Mouse (Mus musculus): ENCODE results near the gene Usp29. TPM values are rescaled to one million over a fixed set of nuclear protein-coding genes. Genes with fewer than 3 reads are reported as not detected.
A peak's percentile ranks its signal among the peaks of the same experiment; 100 is the strongest.
"Not testable (repeated sequence)": the region's sequence is repeated elsewhere in the genome, so short reads cannot be mapped to it uniquely, and the experiment has no call there.

Usp29 gene
- polyA plus RNA-seq, 1 experiment from 2014 or later, result 22.2 TPM

DNA sequence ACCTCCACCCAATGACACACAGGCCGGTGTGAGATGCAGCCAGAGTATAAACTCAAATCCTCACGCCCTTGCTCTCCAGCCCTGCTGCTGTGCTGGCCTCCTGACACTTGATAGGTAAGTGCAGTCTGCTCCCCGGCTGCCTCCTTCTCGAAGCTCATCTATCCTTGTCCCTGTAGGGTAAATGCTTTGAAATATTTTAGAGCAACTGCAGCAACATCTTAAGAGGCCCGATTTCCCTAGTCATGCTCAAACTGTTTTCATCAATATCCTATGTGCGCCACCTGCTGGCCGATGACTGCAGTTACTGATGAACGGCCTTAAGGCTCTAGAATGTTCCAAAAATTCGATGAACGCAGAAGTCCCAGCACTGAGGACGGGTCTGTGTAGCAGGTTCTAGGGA, 206.7 kb downstream of the Usp29 start:
- Histone ChIP-seq H3K36me3 (ENCODE audit: control insufficient read depth, insufficient read depth, low read length) (no peaks in the 10 kb centered on the region), H3K4me2 (ENCODE audit: low read depth, severe bottlenecking) (no peak overlapping the region), H3K4me3 (ENCODE audit: low read depth, low read length) (no peak overlapping the region), H3K27me3 (ENCODE audit: control insufficient read depth, insufficient read depth, low read length) (no peaks in the 10 kb centered on the region), H3K9me3 (ENCODE audit: control insufficient read depth, low read length) (no peaks in the 10 kb centered on the region), H3K4me1 (ENCODE audit: control insufficient read depth, insufficient read depth, low read length) (no peaks in the 10 kb centered on the region), H3K27ac (replicated peaks; ENCODE audit: low read depth, low read length) (no peak overlapping the region), H3K9ac (ENCODE audit: low read length) (no peak overlapping the region)
- 44% methylated on average over 11 of the region's 11 CpGs for WGBS
- ATAC-seq (ENCODE audit: insufficient number of reproducible peaks, low FRiP score, low TSS enrichment, low read depth) (no peak), DNase-seq (ENCODE audit: low spot score) (peak; percentile 87)

DNA sequence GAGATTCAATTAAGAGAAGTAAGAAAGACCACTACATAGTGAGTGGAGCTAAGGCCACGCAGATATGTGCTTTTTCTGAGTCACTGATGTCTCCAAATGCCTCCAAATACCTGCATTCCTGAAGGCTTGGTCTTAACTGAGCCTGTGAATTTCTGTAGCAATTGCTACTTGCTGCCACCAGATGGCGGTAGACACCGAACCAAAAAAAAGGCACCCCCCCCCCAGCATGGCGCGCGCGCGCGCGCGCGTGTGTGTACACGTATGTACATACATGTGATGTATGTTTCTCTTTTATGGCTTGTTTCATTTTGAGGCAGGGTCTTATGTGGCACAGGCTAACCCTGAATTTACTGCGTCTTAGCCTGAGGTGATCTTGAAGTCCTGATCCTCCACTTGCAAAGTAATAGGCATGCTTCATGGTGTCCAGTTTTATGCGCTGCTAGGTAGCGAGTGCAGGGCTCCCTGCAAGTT, 210.4 kb downstream of the Usp29 start:
- H3K36me3 ChIP-seq (ENCODE audit: control insufficient read depth, insufficient read depth, low read length), result no peaks in the 10 kb centered on the region
- H3K27me3 ChIP-seq (ENCODE audit: control insufficient read depth, insufficient read depth, low read length), result no peaks in the 10 kb centered on the region
- DNase-seq (ENCODE audit: low spot score) (peak; percentile 58), ATAC-seq (ENCODE audit: insufficient number of reproducible peaks, low FRiP score, low TSS enrichment, low read depth) (peak; percentile 67; the same call in 1 of the 2 replicates)
- H3K27ac ChIP-seq (replicated peaks; ENCODE audit: low read depth, low read length), result no peak overlapping the region
- H3K4me3 ChIP-seq (ENCODE audit: low read depth, low read length), result no peak overlapping the region
- no peaks in the 10 kb centered on the region for H3K4me1 ChIP-seq (ENCODE audit: control insufficient read depth, insufficient read depth, low read length)
- 23% methylated on average over 16 of the region's 16 CpGs for WGBS
- no peak overlapping the region for H3K9ac ChIP-seq (ENCODE audit: low read length)
- H3K9me3 ChIP-seq (ENCODE audit: control insufficient read depth, low read length), result no peaks in the 10 kb centered on the region
- 0 out of 2 replicates have a peak overlapping the region, but pooled peaks have one; percentile 7 for H3K4me2 ChIP-seq (ENCODE audit: low read depth, severe bottlenecking)

DNA sequence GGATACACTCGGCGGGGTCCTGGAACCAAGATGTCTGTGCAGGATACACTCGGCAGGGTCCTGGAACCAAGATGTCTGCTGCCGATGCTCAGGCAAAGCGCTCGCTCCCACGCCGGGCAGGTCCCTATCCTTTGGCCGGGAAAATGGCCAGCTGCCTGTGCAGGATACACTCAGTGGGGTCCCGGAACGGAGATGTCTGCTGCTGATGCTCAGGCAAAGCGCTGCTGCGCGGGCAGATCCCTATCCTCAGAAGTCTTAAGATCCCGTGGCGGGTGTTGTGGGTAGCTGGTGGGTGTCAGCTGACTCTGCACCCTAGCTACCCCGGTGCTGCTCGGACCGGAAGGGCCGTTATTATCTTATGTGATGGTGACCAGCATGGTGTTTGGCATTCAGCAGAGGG, 217.7 kb downstream of the Usp29 start:
- WGBS, result 90% methylated on average over 18 of the region's 20 CpGs
- not testable (repeated sequence) for H3K4me1 ChIP-seq (ENCODE audit: control insufficient read depth, insufficient read depth, low read length); ATAC-seq (ENCODE audit: insufficient number of reproducible peaks, low FRiP score, low TSS enrichment, low read depth); H3K27me3 ChIP-seq (ENCODE audit: control insufficient read depth, insufficient read depth, low read length); H3K9me3 ChIP-seq (ENCODE audit: control insufficient read depth, low read length); H3K36me3 ChIP-seq (ENCODE audit: control insufficient read depth, insufficient read depth, low read length); H3K27ac ChIP-seq (replicated peaks; ENCODE audit: low read depth, low read length); H3K4me3 ChIP-seq (ENCODE audit: low read depth, low read length); DNase-seq (ENCODE audit: low spot score); H3K4me2 ChIP-seq (ENCODE audit: low read depth, severe bottlenecking); H3K9ac ChIP-seq (ENCODE audit: low read length)

DNA sequence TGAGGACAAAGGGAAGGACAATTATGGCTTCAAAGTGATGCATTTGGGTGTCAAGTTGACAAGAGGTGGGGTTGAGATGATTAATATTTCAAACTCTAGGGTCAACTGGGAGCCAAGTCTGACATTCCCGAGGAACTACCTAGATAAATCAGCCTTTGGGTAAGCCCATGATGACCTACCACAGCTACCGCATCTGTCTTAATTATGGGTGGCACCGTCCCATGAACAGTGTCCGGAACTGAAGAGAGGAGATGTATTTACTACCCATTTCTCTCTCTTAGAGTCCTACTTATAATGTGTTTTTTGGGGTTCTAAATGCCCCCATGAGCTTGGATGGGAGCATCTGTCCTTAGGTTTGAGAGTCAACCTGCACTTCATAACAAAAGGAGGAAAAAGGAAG, 226.2 kb downstream of the Usp29 start:
- no peaks in the 10 kb centered on the region for H3K36me3 ChIP-seq (ENCODE audit: control insufficient read depth, insufficient read depth, low read length)
- H3K9ac ChIP-seq (ENCODE audit: low read length), result no peak overlapping the region
- ATAC-seq (ENCODE audit: insufficient number of reproducible peaks, low FRiP score, low TSS enrichment, low read depth), result no peak
- no peaks in the 10 kb centered on the region for H3K27me3 ChIP-seq (ENCODE audit: control insufficient read depth, insufficient read depth, low read length)
- no peak overlapping the region for H3K4me3 ChIP-seq (ENCODE audit: low read depth, low read length)
- H3K9me3 ChIP-seq (ENCODE audit: control insufficient read depth, low read length), result no peaks in the 10 kb centered on the region
- WGBS, result 76% methylated on average over 4 of the region's 4 CpGs
- DNase-seq (ENCODE audit: low spot score), result no peak
- no peak overlapping the region for H3K4me2 ChIP-seq (ENCODE audit: low read depth, severe bottlenecking)
- H3K4me1 ChIP-seq (ENCODE audit: control insufficient read depth, insufficient read depth, low read length), result no peaks in the 10 kb centered on the region
- H3K27ac ChIP-seq (replicated peaks; ENCODE audit: low read depth, low read length), result no peak overlapping the region

DNA sequence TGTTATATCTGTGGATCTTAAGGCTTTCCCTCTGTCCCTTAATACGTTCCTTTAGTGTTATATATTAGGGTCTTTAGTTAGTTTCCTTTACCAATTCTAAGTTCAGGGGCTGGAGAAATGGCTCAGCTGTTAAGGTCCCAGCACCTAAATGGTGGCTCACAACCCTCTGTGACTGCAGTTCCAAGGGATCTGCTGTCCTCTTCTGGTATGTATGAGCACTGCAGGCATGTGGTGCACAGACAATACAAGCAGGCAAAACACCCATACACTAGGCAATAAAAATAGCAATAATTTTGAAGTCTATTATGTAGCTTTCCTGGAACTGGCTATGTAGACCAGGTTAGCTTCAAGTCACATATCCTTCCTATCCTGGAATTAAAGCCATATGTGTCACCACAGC, 228.2 kb downstream of the Usp29 start:
- Histone ChIP-seq H3K36me3 (ENCODE audit: control insufficient read depth, insufficient read depth, low read length) (no peaks in the 10 kb centered on the region), H3K27ac (replicated peaks; ENCODE audit: low read depth, low read length) (no peak overlapping the region), H3K27me3 (ENCODE audit: control insufficient read depth, insufficient read depth, low read length) (no peaks in the 10 kb centered on the region), H3K4me1 (ENCODE audit: control insufficient read depth, insufficient read depth, low read length) (no peaks in the 10 kb centered on the region), H3K4me2 (ENCODE audit: low read depth, severe bottlenecking) (no peak overlapping the region), H3K4me3 (ENCODE audit: low read depth, low read length) (no peak overlapping the region), H3K9ac (ENCODE audit: low read length) (no peak overlapping the region), H3K9me3 (ENCODE audit: control insufficient read depth, low read length) (no peaks in the 10 kb centered on the region)
- ATAC-seq (ENCODE audit: insufficient number of reproducible peaks, low FRiP score, low TSS enrichment, low read depth), result no peak
- WGBS, result 88% methylated on average over 1 of the region's 1 CpGs
- DNase-seq (ENCODE audit: low spot score), result no peak

DNA sequence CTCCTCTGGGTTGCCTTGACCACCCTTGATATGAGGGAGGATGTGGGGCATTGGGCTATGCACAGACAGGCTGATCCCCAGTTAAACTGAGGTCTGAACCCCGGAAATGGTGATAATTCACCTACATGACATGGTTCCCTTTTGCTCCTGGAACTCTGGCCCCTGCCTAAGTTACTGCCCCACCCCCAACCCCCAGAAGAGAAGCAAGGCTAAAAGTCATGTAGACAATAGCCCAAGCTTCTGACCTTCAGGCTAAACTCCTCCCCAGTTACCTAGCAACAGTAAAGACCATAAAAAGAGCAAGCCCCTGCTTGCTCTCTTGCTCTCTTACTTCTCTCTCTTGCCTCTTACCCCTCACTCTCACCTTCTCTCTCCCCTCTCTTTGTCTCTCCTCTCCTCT, 243.2 kb downstream of the Usp29 start:
- Histone ChIP-seq H3K27ac (replicated peaks; ENCODE audit: low read depth, low read length) (no peak overlapping the region), H3K4me1 (ENCODE audit: control insufficient read depth, insufficient read depth, low read length) (no peaks in the 10 kb centered on the region), H3K4me3 (ENCODE audit: low read depth, low read length) (no peak overlapping the region), H3K36me3 (ENCODE audit: control insufficient read depth, insufficient read depth, low read length) (no peaks in the 10 kb centered on the region), H3K4me2 (ENCODE audit: low read depth, severe bottlenecking) (no peak overlapping the region), H3K9me3 (ENCODE audit: control insufficient read depth, low read length) (no peaks in the 10 kb centered on the region), H3K9ac (ENCODE audit: low read length) (no peak overlapping the region), H3K27me3 (ENCODE audit: control insufficient read depth, insufficient read depth, low read length) (no peaks in the 10 kb centered on the region)
- 95% methylated on average over 1 of the region's 1 CpGs for WGBS
- ATAC-seq (ENCODE audit: insufficient number of reproducible peaks, low FRiP score, low TSS enrichment, low read depth), result no peak
- DNase-seq (ENCODE audit: low spot score), result no peak

DNA sequence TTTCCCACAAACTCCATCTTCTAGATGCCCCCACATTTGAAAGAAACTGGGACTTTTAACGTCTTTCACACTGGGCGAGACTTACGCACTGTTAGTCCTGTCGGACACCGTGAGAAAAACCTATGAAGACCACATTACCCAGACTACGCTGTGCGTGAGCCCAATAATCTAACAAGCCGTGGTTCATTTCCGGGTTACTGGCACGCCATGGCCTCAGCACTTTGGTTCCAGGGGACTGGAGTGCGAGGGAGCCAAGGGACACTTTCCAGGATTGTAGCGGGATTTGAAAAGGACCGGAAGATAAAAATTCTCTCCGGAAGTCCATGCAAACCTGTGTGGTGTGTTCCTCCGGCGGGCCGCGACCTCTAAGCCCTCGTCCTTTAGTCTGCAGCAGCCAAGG, 246.5 kb downstream of the Usp29 start:
- Histone ChIP-seq H3K9me3 (ENCODE audit: control insufficient read depth, low read length) (no peaks in the 10 kb centered on the region), H3K4me2 (ENCODE audit: low read depth, severe bottlenecking) (no peak overlapping the region), H3K36me3 (ENCODE audit: control insufficient read depth, insufficient read depth, low read length) (no peaks in the 10 kb centered on the region), H3K4me3 (ENCODE audit: low read depth, low read length) (no peak overlapping the region), H3K4me1 (ENCODE audit: control insufficient read depth, insufficient read depth, low read length) (no peaks in the 10 kb centered on the region), H3K27ac (replicated peaks; ENCODE audit: low read depth, low read length) (no peak overlapping the region), H3K27me3 (ENCODE audit: control insufficient read depth, insufficient read depth, low read length) (no peaks in the 10 kb centered on the region), H3K9ac (ENCODE audit: low read length) (no peak overlapping the region)
- WGBS, result 90% methylated on average over 19 of the region's 19 CpGs
- no peak for ATAC-seq (ENCODE audit: insufficient number of reproducible peaks, low FRiP score, low TSS enrichment, low read depth)
- no peak for DNase-seq (ENCODE audit: low spot score)

DNA sequence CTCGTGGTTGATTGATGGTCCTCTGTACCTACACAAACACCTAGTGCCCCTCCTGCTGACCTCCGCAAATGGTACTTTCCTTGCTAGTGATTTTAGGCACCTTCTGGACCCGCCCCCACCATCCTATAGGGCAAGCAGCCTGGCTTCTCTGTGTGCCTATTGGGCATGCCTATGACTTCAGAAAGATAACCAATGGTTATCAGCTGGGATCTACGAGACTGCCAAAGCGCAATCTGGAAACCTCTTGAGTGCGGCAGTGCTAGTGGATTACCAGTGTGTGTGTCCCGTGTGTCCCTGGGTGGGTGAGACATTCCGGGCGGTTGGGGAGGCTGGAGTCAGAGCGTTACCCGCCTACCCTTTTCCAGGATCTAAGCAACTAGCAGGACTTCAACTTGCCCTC, 264.9 kb downstream of the Usp29 start, which contains the start of gene Aurkc:
Gene Aurkc, plus strand, starts transcription at position 50 of the 400 bp plus-strand sequence.
- not testable (repeated sequence) for H3K27ac ChIP-seq (replicated peaks; ENCODE audit: low read depth, low read length); H3K9ac ChIP-seq (ENCODE audit: low read length); ATAC-seq (ENCODE audit: insufficient number of reproducible peaks, low FRiP score, low TSS enrichment, low read depth); H3K36me3 ChIP-seq (ENCODE audit: control insufficient read depth, insufficient read depth, low read length); H3K9me3 ChIP-seq (ENCODE audit: control insufficient read depth, low read length); DNase-seq (ENCODE audit: low spot score); H3K27me3 ChIP-seq (ENCODE audit: control insufficient read depth, insufficient read depth, low read length); H3K4me1 ChIP-seq (ENCODE audit: control insufficient read depth, insufficient read depth, low read length); H3K4me2 ChIP-seq (ENCODE audit: low read depth, severe bottlenecking); H3K4me3 ChIP-seq (ENCODE audit: low read depth, low read length)
- whole genome bisulfite sequencing, result 87% methylated on average over 11 of the region's 11 CpGs

DNA sequence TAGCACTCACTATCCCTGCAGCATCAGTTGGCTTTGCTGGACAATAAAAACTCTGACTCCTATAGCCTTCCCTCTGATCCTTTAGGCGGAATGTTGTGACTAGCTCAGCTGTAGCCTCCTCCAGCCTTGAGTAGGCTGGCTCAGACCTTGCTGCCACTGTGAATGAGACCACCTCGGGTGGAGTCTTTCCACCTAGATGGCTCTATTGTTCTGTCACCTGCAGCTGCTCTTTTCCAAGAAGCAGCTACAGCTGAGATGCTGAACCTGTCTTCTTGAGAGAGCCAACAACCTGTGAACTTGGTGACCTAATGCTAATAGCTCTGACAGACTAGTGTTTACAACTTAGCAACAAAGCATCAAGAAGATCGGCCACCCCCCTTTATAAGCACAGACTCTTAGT, 268.5 kb downstream of the Usp29 start:
- not testable (repeated sequence) for H3K36me3 ChIP-seq (ENCODE audit: control insufficient read depth, insufficient read depth, low read length); H3K27ac ChIP-seq (replicated peaks; ENCODE audit: low read depth, low read length); DNase-seq (ENCODE audit: low spot score); H3K27me3 ChIP-seq (ENCODE audit: control insufficient read depth, insufficient read depth, low read length); H3K4me2 ChIP-seq (ENCODE audit: low read depth, severe bottlenecking); H3K9ac ChIP-seq (ENCODE audit: low read length); ATAC-seq (ENCODE audit: insufficient number of reproducible peaks, low FRiP score, low TSS enrichment, low read depth); H3K9me3 ChIP-seq (ENCODE audit: control insufficient read depth, low read length); H3K4me3 ChIP-seq (ENCODE audit: low read depth, low read length); H3K4me1 ChIP-seq (ENCODE audit: control insufficient read depth, insufficient read depth, low read length)
- 52% methylated on average over 3 of the region's 3 CpGs for WGBS

Data from limb, embryonic 11.5 days (tissue).